Mouse (Mus musculus) spleen, postnatal 36 days (tissue): ENCODE measurements around the gene Ptch2.

ENCODE experiments used
- DNase-seq, 2 experiments: peaks; one replicate each; pipeline ENCODE4 v3.0.0; 2022; ENCODE audit warnings: low spot score in 2 of 2, mixed read lengths in 1 of 2

The Ptch2 gene

DNA sequence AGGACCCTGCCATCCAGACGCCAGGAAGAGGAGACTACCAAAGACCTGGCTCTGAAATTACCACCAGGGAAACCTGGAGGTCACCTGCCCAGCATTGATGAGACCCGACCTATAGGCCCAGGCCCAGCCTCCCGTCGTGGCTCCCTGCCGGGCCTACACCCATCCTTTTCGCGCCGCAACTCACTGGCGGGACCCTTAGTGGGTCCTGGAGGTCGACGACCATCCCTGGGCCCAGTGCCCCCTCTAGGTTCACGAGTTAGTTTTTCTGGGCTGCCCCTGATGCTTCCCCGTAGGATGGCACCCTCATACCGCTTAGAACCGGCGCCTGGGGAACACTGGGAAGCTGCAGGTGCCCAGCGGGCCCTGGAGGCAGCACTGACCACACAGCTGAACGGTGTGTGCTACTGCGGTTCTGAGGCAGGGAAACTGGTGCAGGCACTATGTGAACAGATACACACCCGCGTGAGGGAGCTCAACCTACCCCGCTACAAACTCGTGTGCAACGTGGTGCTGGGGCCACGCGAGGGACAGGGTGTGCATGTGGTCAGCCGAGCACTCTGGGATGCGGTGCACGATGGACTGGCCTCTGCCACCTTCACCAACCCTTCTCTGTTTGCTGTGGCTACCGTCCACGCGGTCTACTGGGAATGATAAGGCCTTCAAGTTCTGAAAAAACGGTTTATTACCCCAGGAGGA is 32.3 kb downstream of the Ptch2 start:
- DNase-seq, result no peak

DNA sequence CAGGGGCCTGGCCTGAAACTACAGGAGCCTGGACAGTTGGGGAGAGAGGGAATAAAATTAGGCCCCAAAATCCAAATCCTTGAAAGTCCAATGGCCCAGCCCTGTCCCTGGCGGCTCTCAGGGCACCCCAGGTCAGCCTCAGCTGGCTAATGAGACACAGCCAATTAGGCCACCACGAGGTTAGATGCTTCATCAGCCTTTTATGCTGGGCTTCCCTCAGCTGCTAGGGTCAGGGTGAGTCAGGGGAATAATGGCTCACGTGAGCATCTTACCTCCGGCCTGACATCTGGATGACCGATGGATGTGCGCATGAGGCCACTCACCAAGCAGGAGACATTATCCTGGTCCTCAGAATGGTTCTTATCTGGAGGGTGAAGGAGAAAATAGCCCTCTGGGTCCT is 34.9 kb downstream of the Ptch2 start:
- no peak for DNase-seq

- DNase-seq, result no peak
These were observed 35.3 kb downstream of the Ptch2 start for GRCm38 (mm10) chr4:117131198-117131597.

DNA sequence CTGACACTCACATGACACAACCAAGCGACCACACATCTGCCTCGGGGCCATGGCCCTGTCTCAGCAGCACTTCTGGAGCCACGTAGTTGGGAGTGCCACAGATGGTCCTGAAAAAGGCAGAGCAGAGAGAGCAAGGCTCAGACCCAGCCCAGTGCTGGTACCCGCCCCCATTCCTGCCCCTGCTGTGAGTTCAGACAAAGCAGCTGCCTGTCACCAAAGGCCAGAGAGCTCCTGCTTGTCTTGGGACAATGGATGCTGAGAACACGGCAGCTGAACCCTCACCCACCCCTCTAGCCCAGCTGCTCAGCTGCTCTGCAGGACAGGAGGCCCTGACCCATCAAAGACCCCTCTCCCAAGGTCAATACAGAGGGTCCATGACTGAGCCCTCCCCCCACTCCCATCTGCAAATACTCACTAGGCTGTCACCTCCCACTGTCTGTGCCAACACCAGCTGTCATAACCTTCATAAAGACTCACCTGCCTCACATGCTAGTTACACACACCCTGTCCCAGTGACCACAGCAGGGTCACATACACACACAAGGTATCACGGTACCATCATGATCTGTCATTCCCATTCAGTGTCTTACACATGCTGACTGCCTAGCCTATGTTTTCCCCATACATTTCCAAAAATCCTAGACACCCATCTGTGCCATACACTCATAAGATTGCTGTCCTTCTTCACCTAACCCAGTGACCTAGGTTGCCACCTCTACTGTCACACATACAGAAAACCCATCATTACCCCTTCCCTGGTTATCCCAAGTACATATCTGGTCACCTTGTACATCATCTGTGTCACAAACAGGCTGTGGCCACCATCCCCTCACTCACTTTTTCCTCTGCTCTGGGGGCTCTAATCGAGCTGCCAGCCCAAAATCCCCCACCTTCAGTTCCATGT is 36.3 kb downstream of the Ptch2 start:
- no peak for DNase-seq

GRCm38 (mm10) chr4:117132794-117133143 is 36.9 kb downstream of the Ptch2 start:
- DNase-seq, result no peak

GRCm38 (mm10) chr4:117133366-117133796 is 37.5 kb downstream of the Ptch2 start:
- no peak for DNase-seq

GRCm38 (mm10) chr4:117133817-117134600 is 38.1 kb downstream of the Ptch2 start, which contains the start of gene Plk3:
Gene Plk3 (minus strand): TSS chr4:117133963.
- peak; percentile 97 to 98 for DNase-seq

DNA sequence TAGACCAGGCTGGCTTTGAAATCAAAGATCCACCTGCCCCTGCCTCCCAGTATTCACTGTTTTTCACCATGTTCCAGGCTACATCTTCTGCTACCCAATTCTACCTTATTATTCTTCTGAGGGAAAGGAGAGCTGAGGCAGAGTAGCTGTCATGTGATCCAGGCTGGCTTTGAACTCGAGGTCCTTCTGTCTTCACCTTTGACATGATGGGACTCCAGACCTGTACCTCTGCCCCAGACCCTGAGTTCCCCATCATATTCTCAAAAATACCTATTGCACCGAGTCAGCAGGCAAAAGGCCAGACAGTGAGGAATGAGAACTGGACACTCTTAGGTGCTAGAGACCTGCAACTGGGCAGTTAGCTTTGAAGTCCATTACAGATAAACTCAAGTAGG is 38.7 kb downstream of the Ptch2 start:
- DNase-seq, result no peak

DNA sequence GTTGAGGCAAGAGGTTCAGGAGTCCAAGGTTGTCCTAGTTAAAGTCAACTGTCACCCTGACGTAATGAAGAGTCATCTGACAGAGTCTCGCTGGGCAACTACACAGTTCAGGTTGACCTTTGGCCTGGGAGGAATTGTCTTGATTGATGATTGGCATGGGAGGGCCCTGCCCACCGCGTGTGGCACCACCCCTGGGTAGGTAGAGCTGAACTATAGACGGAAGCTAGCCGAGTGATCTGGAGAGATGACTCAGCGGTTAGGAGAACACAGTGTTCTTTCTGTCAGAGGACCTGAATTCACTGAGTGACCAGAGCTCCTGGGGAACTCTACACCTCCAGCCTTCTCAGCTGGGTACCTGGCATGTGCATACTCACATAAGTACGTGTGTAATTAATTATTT is 40.2 kb downstream of the Ptch2 start:
- no peak for DNase-seq

DNA sequence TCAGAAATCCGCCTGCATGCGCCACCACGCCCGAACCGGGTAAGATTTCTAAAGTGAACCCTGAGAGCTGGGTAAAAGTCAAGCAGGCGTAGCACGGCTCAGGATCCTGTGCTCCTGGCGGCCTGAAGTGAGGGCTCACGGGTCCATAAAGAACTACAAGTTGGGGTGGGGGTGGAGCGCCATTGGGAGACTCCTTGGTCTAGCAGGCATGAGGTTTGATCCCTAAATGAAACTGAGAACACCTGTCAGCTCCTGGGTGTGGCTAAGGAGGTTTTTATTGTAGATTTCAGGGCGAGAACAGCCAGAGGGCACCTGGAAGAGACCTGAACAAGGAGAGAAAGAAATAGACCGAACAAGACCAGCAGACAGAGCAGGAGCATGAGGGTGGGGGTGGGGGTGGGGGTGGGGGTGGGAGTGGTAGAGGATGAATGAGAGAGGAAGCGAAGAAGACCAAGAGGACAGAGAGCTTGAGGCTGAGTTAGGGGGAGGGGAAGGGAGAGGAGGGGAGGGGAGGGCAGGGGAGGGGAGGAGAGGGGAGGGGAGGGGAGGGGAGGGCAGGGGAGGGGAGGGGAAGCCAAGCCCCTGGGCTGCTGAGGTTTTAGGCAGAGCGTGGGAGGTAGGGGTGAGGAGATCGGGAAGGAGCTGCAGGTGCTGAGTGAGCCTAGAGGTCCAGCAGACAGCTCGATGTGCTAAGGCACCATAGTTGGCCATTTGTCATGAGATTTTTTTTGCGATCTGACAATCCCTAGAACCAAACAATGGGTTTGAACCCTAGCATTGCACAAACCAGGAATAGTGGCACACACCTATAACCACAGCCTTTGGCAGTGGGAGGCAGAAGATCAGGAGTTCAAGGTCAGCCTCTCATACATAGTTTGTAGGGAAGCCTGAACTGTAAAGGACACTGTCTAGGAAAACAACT is 42.7 kb downstream of the Ptch2 start:
- DNase-seq, result no peak

- peak; percentile 60 to 74 for DNase-seq
These were observed 43.3 kb downstream of the Ptch2 start for GRCm38 (mm10) chr4:117139217-117139612.

DNA sequence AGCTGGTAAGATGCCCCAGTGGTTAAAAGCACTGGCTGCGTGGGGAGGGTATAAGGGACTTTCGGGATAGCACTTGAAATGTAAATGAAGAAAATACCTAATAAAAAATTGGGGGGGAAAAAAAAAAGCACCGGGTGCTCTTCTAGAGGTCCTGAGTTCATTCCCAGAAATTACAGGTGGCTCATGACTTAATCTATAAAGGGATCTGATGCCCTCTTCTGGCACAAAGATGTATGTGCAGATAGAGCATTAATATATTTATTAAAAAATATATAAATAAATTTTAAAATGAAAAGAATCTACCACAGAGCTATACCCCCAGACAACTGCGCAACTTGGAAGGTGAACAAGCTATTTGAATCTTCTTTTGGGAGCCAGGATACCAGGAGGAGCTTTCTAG is 44.7 kb downstream of the Ptch2 start:
- no peak for DNase-seq

- no peak for DNase-seq
These were observed 47.1 kb downstream of the Ptch2 start for GRCm38 (mm10) chr4:117143023-117143422.

DNA sequence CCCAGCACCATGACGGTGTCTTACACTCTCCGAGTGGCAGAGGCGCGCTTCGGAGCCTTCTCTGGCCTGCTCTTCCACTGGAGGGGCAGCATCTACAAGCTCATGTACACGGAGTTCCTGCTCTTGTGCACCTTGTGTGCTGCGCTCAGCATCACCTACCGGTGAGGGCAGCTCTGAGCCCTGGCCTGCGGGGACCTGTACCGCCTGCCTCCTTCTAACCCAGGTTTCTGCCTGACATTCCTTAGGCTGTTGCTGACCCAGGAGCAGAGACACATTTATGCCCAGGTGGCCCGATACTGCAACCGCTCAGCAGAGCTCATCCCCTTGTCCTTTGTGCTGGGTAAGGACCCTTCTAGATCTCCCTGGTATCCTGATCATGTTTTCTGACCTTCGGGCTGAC is 49.4 kb downstream of the Ptch2 start:
- no peak for DNase-seq

GRCm38 (mm10) chr4:117146176-117146575 is 50.3 kb downstream of the Ptch2 start:
- peak; percentile 81 to 88 for DNase-seq

- DNase-seq, result no peak
These were observed 52.3 kb downstream of the Ptch2 start for GRCm38 (mm10) chr4:117148047-117148713.

DNA sequence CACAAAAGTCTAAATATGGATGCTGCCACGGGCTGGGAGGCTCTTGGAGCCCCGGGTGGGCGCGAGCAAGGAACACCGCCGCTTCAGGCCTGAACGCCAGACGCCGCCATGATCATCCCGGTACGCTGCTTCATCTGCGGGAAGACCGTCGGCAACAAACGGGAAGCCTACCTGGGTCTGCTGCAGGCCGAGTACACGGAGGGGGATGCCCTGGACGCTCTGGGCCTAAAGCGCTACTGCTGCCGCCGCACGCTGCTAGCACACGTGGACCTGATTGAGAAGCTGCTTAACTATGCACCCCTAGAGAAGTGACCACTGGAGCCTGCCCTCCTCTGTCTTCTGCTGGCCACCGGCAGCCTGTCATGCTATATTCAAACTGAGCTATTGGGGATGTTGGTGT is 52.9 kb downstream of the Ptch2 start:
- DNase-seq, result no peak

DNA sequence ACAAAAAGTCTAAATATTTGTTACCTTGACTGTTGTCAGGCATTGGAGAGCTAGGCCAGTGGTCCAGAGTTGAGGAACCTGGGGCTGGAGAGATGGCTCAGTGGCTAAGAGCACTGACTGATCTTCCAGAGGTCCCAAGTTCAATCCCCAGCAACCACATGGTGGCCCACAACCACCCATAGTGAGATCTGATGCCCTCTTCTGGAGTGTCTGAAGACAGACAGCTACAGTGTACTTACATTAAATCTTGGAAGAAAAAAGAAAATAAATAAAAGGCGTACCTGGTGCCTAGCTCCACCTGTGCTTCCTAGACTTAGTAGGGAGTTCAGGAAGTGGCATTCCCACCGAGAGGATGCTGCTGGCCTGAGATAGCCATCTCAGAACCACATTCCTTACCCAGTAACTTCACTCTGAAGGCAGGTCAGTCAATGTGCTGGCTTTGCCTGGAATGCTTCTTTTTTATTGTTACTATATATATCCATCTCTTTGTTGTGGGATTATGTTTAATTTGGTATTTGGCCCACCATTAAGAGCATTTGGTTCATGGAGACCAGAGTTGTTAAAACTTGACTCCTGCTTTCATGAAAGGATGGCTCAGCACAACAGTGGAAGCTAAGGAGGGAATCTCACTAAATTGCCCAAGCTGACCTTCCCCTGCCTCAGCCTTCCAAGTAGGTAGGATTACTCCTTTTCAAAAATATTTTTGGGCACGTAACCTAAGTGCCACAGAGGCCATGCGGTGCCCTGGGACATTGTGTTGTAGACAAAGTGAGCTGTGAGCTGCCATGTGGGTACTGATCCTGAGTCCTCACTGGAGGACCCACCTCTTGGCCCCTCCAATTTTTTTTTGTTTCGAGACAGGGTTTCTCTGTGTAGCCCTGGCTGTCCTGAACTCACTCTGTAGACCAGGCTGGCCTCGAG is 53.7 kb downstream of the Ptch2 start:
- no peak for DNase-seq

GRCm38 (mm10) chr4:117150212-117150733 is 54.4 kb downstream of the Ptch2 start:
- no peak for DNase-seq
